Mouse (Mus musculus) gastrocnemius, postnatal 25 days (tissue): ENCODE results near the gene Tspan11. TPM values are rescaled to one million over a fixed set of nuclear protein-coding genes. Genes with fewer than 3 reads are reported as not detected.

Source experiments
- DNase-seq: peaks from one replicate; pipeline ENCODE4 v3.0.0; 2022
- total RNA-seq, 2 experiments: library from RNA; stranded (reverse); gene quantifications; 1 replicate in 1 of 2; 2 replicates in 1 of 2; pipeline ENCODE4 v1.2.3; 2021

The Tspan11 gene
- total RNA-seq, 2 experiments from 2014 or later = 2.3 to 3.3 TPM

GRCm38 (mm10) chr6:127991509-127992176, 104.3 kb downstream of the Tspan11 start:
- peak; percentile 61 for DNase-seq

- DNase-seq = no peak
Measured at GRCm38 (mm10) chr6:127992993-127993392, 105.6 kb downstream of the Tspan11 start.

- DNase-seq = no peak
Measured at GRCm38 (mm10) chr6:127996928-127997327, 109.5 kb downstream of the Tspan11 start.

GRCm38 (mm10) chr6:127999118-127999517, 111.7 kb downstream of the Tspan11 start:
- DNase-seq = no peak

GRCm38 (mm10) chr6:128000777-128001176, 113.4 kb downstream of the Tspan11 start:
- DNase-seq = no peak

- no peak for DNase-seq
Measured at GRCm38 (mm10) chr6:128001587-128001986, 114.2 kb downstream of the Tspan11 start.

- DNase-seq = no peak
Measured at GRCm38 (mm10) chr6:128002104-128002503, 114.7 kb downstream of the Tspan11 start.

GRCm38 (mm10) chr6:128002667-128003066, 115.3 kb downstream of the Tspan11 start:
- no peak for DNase-seq

- DNase-seq = no peak
Measured at GRCm38 (mm10) chr6:128003542-128003941, 116.2 kb downstream of the Tspan11 start.

Other genes with a start within 250 kb of the Tspan11 start
- not detected for gene Prmt8, start 118.1 kb upstream of the Tspan11 start, total RNA-seq